13 mouse cellular contexts compared by ENCODE assay signal in the genomic region with DNA sequence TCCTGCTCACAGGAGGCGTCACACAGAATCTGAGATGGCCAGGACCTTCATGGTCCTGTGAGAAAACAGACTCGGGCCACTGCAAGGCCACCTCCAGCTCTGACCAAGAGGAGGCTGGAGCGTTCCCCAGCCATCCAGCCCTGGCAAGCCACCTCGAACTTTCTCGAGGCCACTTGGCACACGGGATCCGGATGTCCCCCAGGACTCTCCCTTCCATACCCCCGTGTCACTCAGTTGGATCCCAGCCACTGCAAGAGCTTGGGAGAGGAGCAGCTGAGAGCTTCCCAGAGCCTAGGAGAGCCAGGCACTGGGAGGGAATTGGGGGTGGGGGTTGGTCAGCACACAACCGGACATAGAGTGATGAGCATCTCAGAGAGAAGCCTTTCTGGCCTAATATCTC. TPM values are rescaled to one million over a fixed set of nuclear protein-coding genes. Genes with fewer than 3 reads are reported as not detected.
DNase-seq lines count a peak whose midpoint lies in the region; TF ChIP-seq lines count a peak whose summit lies in the region.
"Had no signal": no experiment of that assay in that cellular context is flagged by ENCODE, and none has a peak within 500 bp of the region (broad histone marks: within the 10 kb centered on the region; RNA-seq: fewer than 3 reads in every experiment).

No protein-coding gene starts in this region.

- TF ChIP-seq POLR2A in bone marrow, adult 2 months (IDR thresholded peaks at IDR 0.05; ENCODE audit: borderline replicate concordance, control insufficient read depth, low read depth, low read length): no peak

- peak overlapping the region; percentile 36; the same call in 1 of the 2 replicates for H3K27ac ChIP-seq in layer of hippocampus, adult 2 months
- peak overlapping the region; percentile 19; the same call in 1 of the 2 replicates for H3K27ac ChIP-seq in bone marrow, adult 2 months (ENCODE audit: control insufficient read depth, insufficient read depth, low read depth, low read length, poor library complexity)
- H3K27ac ChIP-seq: forebrain, embryonic 13.5 days; limb, embryonic 12.5 days; neural tube, embryonic 15.5 days had no signal

- no peak for DNase-seq in layer of hippocampus, adult 2 months (ENCODE audit: low spot score in 2 of 2)
- no peak for DNase-seq in layer of hippocampus, adult 9-10 months (ENCODE audit: low spot score)
- peak; percentile 84 for DNase-seq in adrenal gland, postnatal 10 days
- peak; percentile 62 for DNase-seq in heart, postnatal 25 days (ENCODE audit: low spot score)
- no peak for DNase-seq in testis, postnatal 10 days (ENCODE audit: low spot score)
- DNase-seq in left cerebral cortex, adult 11 months (ENCODE audit: low spot score): no peak

- intact Hi-C loops in heart, postnatal 25 days (cut with DNase I): loop anchor here (2.0 kb wide), 1 partner anchor 21 kb away; no protein-coding TSS in a partner anchor

- WGBS in bone marrow, adult 2 months: 76% methylated on average over 9 of the region's 9 CpGs

- no peak for TF ChIP-seq CTCF in layer of hippocampus, adult 2 months (conservative IDR thresholded peaks at IDR 0.05)
- no peak for TF ChIP-seq CTCF in bone marrow, adult 2 months (IDR thresholded peaks at IDR 0.05; ENCODE audit: control insufficient read depth, insufficient read depth, low read length)

- no peaks in the 10 kb centered on the region for H3K4me1 ChIP-seq in bone marrow, adult 2 months (ENCODE audit: control insufficient read depth, insufficient read depth, low read length)
- H3K4me1 ChIP-seq: forebrain, embryonic 13.5 days; limb, embryonic 12.5 days; neural tube, embryonic 15.5 days had no signal

- H3K4me3 ChIP-seq in layer of hippocampus, adult 2 months: no peak overlapping the region
- H3K4me3 ChIP-seq in bone marrow, adult 2 months (replicated peaks; ENCODE audit: control insufficient read depth, low read depth, low read length): no peak overlapping the region
- H3K4me3 ChIP-seq: forebrain, embryonic 13.5 days; limb, embryonic 12.5 days; megakaryocyte, embryonic 14.5 days; neural tube, embryonic 15.5 days had no signal

RNA-seq across cellular contexts. Expression of a gene that starts 25.5 kb away (rescaled TPM):
- 100 to 1,000 TPM; 274 to 288 TPM for total RNA-seq in layer of hippocampus, adult 2 months (2021)
- 1,000 to 10,000 TPM; 2,122 to 2,491 TPM for total RNA-seq in adrenal gland, postnatal 10 days (2021)
- polyA plus RNA-seq in bone marrow, adult 2 months (2011; ENCODE audit: insufficient read depth, insufficient read length, low replicate concordance, missing spikeins): 79.8 and 90.9 TPM in 2 replicates
- 100 to 1,000 TPM; 785 to 951 TPM for total RNA-seq in heart, postnatal 25 days (2021)
- total RNA-seq: MEL had no signal
- polyA plus RNA-seq: inflammation-experienced regulatory T-cells, adult 6 months had no signal

Comparison
In these comparisons a context has a peak if more than half of its experiments do, and no peak if none do; other contexts are left out.
1. DNase-seq: peak in adrenal gland, postnatal 10 days (single experiment) and heart, postnatal 25 days (single experiment); none in layer of hippocampus, adult 2 months (0 of 2), layer of hippocampus, adult 9-10 months (single experiment), testis, postnatal 10 days (single experiment) and left cerebral cortex, adult 11 months (single experiment).